Mouse (Mus musculus): ENCODE measurements around the gene Mccc1. TPM values are rescaled to one million over a fixed set of nuclear protein-coding genes. Genes with fewer than 3 reads are reported as not detected.

The Mccc1 gene
- 27.4 and 36.4 TPM in 2 replicates for polyA plus RNA-seq (2015; fragmentation: Nextera tagmentation; extraction: Ambion mirVana)

- DNase-seq (ENCODE audit: low spot score), result peak; percentile 95
Measured at GRCm38 (mm10) chr3:36000275-36001239, at the start of gene Mccc1. Gene Mccc1, minus strand, starts transcription at chr3:36000678.

DNA sequence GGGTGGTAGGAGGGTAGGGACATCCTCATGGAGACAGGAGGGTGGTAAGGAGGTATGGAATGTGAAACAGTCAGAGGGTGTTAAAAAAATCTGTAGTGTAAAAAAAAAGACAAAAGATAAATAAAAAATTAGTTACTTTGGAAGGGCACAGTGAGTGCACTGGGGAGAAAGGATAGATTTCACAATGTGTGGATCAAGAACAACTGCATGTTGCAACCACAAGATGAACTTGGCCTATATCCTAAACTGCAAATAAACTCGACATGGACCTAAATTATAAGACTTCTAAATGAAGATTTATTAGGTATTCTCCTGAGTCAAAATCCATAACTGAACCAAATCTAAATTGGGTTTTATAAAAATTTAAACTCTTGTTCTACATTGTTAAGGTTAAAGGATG lies 48.6 kb upstream of the Mccc1 start:
- no peak for DNase-seq (ENCODE audit: low spot score)

GRCm38 (mm10) chr3:36045086-36045485 lies 44.6 kb upstream of the Mccc1 start:
- no peak for DNase-seq (ENCODE audit: low spot score)

GRCm38 (mm10) chr3:36044520-36044919 lies 44.0 kb upstream of the Mccc1 start:
- DNase-seq (ENCODE audit: low spot score), result no peak

DNA sequence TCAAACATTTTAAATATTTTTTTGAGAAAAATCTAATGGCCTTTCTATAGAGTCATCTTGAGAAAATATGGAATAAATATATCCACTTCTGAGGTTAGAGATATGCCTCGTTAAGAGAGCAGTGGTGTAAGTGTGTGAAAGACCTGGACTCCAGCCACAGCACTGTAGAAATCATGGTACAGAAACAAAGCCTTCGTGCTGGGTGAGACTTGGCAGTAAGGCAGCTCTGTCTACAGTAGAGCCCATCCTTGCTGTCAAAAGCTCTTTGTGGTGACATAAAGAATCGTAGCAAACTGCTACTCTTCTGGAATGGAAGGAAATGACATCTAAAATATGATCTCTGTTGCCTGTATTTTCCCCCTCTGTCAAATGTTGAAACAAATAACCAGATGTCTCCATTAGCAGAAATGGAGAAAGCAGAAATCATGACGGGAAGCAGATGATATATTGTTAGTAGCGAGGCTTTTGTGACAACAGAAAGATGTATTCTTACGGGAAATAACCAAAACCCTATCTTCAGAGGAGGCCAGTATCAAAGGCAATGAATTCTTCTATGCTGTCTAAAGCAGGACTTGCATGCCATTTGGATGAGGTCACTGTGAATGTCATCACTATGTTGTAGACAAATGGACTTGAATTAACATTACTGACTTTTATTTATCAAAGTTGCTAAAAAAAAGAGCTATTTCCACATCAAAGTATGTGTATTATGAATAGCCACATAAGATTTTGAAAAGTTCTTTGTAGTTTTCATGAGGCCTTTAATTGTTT lies 31.4 kb upstream of the Mccc1 start:
- no peak for DNase-seq (ENCODE audit: low spot score)

DNA sequence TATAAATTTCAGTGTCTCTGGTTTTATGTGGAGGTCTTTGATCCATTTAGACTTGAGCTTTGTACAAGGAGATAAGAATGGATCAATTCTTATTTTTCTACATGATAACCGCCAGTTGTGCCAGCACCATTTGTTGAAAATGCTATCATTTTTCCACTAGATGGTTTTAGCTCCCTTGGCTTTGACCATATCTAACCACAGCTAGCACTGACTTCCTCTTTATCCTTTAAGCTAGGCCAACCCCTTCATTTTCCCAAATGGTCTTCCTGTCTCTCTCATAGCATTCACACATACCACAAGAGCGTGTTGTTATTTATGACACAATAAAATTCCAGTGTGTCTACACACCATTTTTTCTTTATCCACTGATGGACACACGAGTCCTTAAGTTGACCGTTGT lies 29.5 kb upstream of the Mccc1 start:
- DNase-seq (ENCODE audit: low spot score), result no peak

- no peak for DNase-seq (ENCODE audit: low spot score)
Measured at GRCm38 (mm10) chr3:36025732-36026131, 25.3 kb upstream of the Mccc1 start.

DNA sequence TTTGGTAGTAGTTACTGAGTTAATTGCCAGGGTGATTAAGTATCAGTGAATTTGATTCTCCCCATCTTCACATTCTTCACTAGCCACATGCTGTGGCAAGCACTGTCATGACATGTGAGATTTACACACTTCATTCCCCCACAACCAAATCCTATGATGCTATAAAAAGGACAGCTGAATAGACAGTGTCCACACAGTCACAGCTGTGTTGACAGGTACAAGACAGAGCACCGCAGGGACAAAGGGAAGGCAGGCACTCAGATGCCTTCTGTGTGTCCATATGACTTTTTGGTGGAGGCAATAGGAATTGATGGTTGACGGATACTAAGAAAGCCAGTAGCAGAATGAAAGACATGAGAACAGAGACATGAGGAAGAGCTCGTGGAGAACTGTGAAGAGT lies 10.8 kb upstream of the Mccc1 start:
- no peak for DNase-seq (ENCODE audit: low spot score)

GRCm38 (mm10) chr3:36008411-36009154 lies 8.1 kb upstream of the Mccc1 start:
- no peak for DNase-seq (ENCODE audit: low spot score)

- no peak for DNase-seq (ENCODE audit: low spot score)
Measured at GRCm38 (mm10) chr3:36004028-36004895, 3.8 kb upstream of the Mccc1 start.

- no peak for DNase-seq (ENCODE audit: low spot score)
Measured at GRCm38 (mm10) chr3:35994552-35995531, 5.6 kb downstream of the Mccc1 start.

- DNase-seq (ENCODE audit: low spot score), result no peak
Measured at GRCm38 (mm10) chr3:35990715-35991114, 9.8 kb downstream of the Mccc1 start.

DNA sequence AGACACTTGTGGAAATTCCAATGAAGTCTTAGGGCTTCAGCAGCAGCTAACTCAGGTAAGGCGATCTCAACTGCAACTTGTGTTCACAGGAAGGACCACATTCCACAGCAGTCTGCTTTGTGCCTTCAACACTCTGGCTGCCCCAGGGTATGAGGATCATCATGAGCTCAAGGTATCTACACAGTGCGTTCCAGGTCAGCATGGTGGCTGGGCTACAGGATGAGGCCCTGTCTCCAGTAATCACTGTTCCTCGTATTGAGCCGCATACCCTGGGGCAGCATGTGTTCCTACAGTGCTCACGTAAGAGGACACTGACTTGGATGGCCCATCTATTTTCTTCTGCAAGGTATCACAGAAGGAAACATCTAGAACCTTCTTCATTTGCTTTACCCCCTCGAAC lies 12.4 kb downstream of the Mccc1 start:
- DNase-seq (ENCODE audit: low spot score), result no peak

- no peak for DNase-seq (ENCODE audit: low spot score)
Measured at GRCm38 (mm10) chr3:35986266-35986665, 14.2 kb downstream of the Mccc1 start.

- DNase-seq (ENCODE audit: low spot score), result peak; percentile 59
Measured at GRCm38 (mm10) chr3:35973551-35973950, 26.9 kb downstream of the Mccc1 start.

GRCm38 (mm10) chr3:35972985-35973384 lies 27.5 kb downstream of the Mccc1 start:
- DNase-seq (ENCODE audit: low spot score), result peak; percentile 27

DNA sequence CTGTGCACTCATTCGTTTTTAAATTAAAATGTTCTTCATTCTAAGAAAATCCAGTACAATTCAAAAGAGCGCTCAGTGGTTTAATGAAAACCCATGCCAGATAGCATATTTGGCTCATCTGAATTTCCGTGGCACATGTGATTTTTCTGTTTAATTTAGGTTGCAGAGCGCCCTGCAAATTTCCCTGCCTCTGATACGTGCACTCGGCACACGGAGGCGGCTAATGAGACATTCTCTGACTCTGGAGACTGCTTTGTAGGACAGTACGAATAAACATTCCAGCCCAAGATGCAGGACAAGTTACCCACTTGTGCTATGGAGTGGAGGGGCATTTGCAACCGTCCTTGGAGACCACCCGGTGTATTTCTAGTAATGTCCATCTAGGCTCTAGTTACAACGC lies 29.3 kb downstream of the Mccc1 start:
- DNase-seq (ENCODE audit: low spot score), result no peak

GRCm38 (mm10) chr3:35970441-35970840 lies 30.0 kb downstream of the Mccc1 start:
- no peak for DNase-seq (ENCODE audit: low spot score)

- no peak for DNase-seq (ENCODE audit: low spot score)
Measured at GRCm38 (mm10) chr3:35967366-35967921, 33.0 kb downstream of the Mccc1 start.
